Mouse (Mus musculus) forelimb bud, embryonic 11.5 days (tissue): Measurements from ENCODE around the gene Plpp4.

ENCODE experiments used
- DNase-seq: peaks from one replicate; pipeline ENCODE4 v3.0.0-alpha.2; 2012; ENCODE audit warnings: low read depth, low spot score

Gene Plpp4

GRCm38 (mm10) chr7:129301622-129302021 lies 44.8 kb downstream of the Plpp4 start:
- DNase-seq, result no peak

GRCm38 (mm10) chr7:129303356-129303755 lies 46.5 kb downstream of the Plpp4 start:
- DNase-seq, result no peak

GRCm38 (mm10) chr7:129307042-129307825 lies 50.4 kb downstream of the Plpp4 start:
- DNase-seq, result peak; percentile 43

GRCm38 (mm10) chr7:129308661-129309060 lies 51.8 kb downstream of the Plpp4 start:
- DNase-seq, result no peak

- DNase-seq, result no peak
These were observed 55.7 kb downstream of the Plpp4 start for GRCm38 (mm10) chr7:129312521-129312920.

GRCm38 (mm10) chr7:129313969-129314368 lies 57.1 kb downstream of the Plpp4 start:
- DNase-seq, result no peak

- no peak for DNase-seq
These were observed 83.3 kb downstream of the Plpp4 start for GRCm38 (mm10) chr7:129340096-129340495.

- no peak for DNase-seq
These were observed 98.7 kb downstream of the Plpp4 start for GRCm38 (mm10) chr7:129355561-129355960.

GRCm38 (mm10) chr7:129375306-129375705 lies 118.5 kb downstream of the Plpp4 start:
- DNase-seq, result no peak

GRCm38 (mm10) chr7:129385149-129385548 lies 128.3 kb downstream of the Plpp4 start:
- DNase-seq, result no peak

GRCm38 (mm10) chr7:129392835-129393489 lies 136.1 kb downstream of the Plpp4 start:
- no peak for DNase-seq

GRCm38 (mm10) chr7:129396561-129396960 lies 139.7 kb downstream of the Plpp4 start:
- DNase-seq, result no peak

GRCm38 (mm10) chr7:129399071-129399470 lies 142.2 kb downstream of the Plpp4 start:
- DNase-seq, result no peak

- DNase-seq, result no peak
These were observed 146.0 kb downstream of the Plpp4 start for GRCm38 (mm10) chr7:129402695-129403364.

GRCm38 (mm10) chr7:129406069-129406468 lies 149.2 kb downstream of the Plpp4 start:
- DNase-seq, result no peak

GRCm38 (mm10) chr7:129412695-129413094 lies 155.9 kb downstream of the Plpp4 start:
- no peak for DNase-seq

- DNase-seq, result no peak
These were observed 158.3 kb downstream of the Plpp4 start for GRCm38 (mm10) chr7:129415179-129415578.

GRCm38 (mm10) chr7:129421181-129421580 lies 164.3 kb downstream of the Plpp4 start:
- no peak for DNase-seq

- DNase-seq, result peak; percentile 55
These were observed 168.7 kb downstream of the Plpp4 start for GRCm38 (mm10) chr7:129425554-129425953.

GRCm38 (mm10) chr7:129428794-129429193 lies 172.0 kb downstream of the Plpp4 start:
- DNase-seq, result no peak

GRCm38 (mm10) chr7:129429903-129430302 lies 173.1 kb downstream of the Plpp4 start:
- no peak for DNase-seq
